Mouse (Mus musculus): ENCODE measurements around the gene Cox4i2. TPM values are rescaled to one million over a fixed set of nuclear protein-coding genes. Genes with fewer than 3 reads are reported as not detected.

Gene Cox4i2
- polyA plus RNA-seq, 1 experiment: 0.32 TPM

GRCm38 (mm10) chr2:152788892-152789421 lies 35.0 kb downstream of the Cox4i2 start:
- Histone ChIP-seq H3K4me3 (ENCODE audit: control insufficient read depth, low read depth, low read length) (no peak overlapping the region), H3K27ac (ENCODE audit: control insufficient read depth, insufficient read depth, low read depth, low read length) (peak overlapping the region; percentile 56; the same call in 1 of the 2 replicates), H3K36me3 (ENCODE audit: control insufficient read depth, insufficient read depth, low read length) (peaks cover 1% of the 10 kb centered on the region; the same call in 1 of the 2 replicates), H3K27me3 (ENCODE audit: control insufficient read depth, insufficient read depth, low read length) (no peaks in the 10 kb centered on the region), H3K4me1 (ENCODE audit: control insufficient read depth, insufficient read depth, low read length) (peaks cover 6% of the 10 kb centered on the region)
- TF ChIP-seq CTCF (IDR thresholded peaks at IDR 0.05; ENCODE audit: control insufficient read depth, insufficient read depth, insufficient replicate concordance, low read depth, low read length): no peak
- 0 out of 2 replicates have a peak, but pooled peaks have one; percentile 25 for TF ChIP-seq POLR2A (IDR thresholded peaks at IDR 0.05; ENCODE audit: control insufficient read depth, low read depth, low read length)

GRCm38 (mm10) chr2:152789591-152789999 lies 35.6 kb downstream of the Cox4i2 start:
- no peak for TF ChIP-seq CTCF (IDR thresholded peaks at IDR 0.05; ENCODE audit: control insufficient read depth, insufficient read depth, insufficient replicate concordance, low read depth, low read length)
- TF ChIP-seq POLR2A (IDR thresholded peaks at IDR 0.05; ENCODE audit: control insufficient read depth, low read depth, low read length): no peak
- peak overlapping the region; percentile 56; the same call in 1 of the 2 replicates for H3K27ac ChIP-seq (ENCODE audit: control insufficient read depth, insufficient read depth, low read depth, low read length)

GRCm38 (mm10) chr2:152792461-152792860 lies 38.5 kb downstream of the Cox4i2 start:
- peaks cover 1% of the 10 kb centered on the region; the same call in 1 of the 2 replicates for H3K36me3 ChIP-seq (ENCODE audit: control insufficient read depth, insufficient read depth, low read length)
- no peak overlapping the region for H3K4me3 ChIP-seq (ENCODE audit: control insufficient read depth, low read depth, low read length)
- no peaks in the 10 kb centered on the region for H3K27me3 ChIP-seq (ENCODE audit: control insufficient read depth, insufficient read depth, low read length)
- H3K4me1 ChIP-seq (ENCODE audit: control insufficient read depth, insufficient read depth, low read length): peaks cover 2% of the 10 kb centered on the region; the same call in 1 of the 2 replicates
- peak overlapping the region; percentile 39 for H3K27ac ChIP-seq (ENCODE audit: control insufficient read depth, insufficient read depth, low read depth, low read length)
- TF ChIP-seq POLR2A (IDR thresholded peaks at IDR 0.05; ENCODE audit: control insufficient read depth, low read depth, low read length) (no peak), CTCF (IDR thresholded peaks at IDR 0.05; ENCODE audit: control insufficient read depth, insufficient read depth, insufficient replicate concordance, low read depth, low read length) (no peak)

More at GRCm38 (mm10) chr2:152789591-152789999, 35.6 kb downstream of the Cox4i2 start:
- Histone ChIP-seq H3K27me3 (ENCODE audit: control insufficient read depth, insufficient read depth, low read length) (no peaks in the 10 kb centered on the region), H3K4me1 (ENCODE audit: control insufficient read depth, insufficient read depth, low read length) (peaks cover 6% of the 10 kb centered on the region), H3K4me3 (ENCODE audit: control insufficient read depth, low read depth, low read length) (no peak overlapping the region), H3K36me3 (ENCODE audit: control insufficient read depth, insufficient read depth, low read length) (peaks cover 1% of the 10 kb centered on the region; the same call in 1 of the 2 replicates)

GRCm38 (mm10) chr2:152793381-152793780 lies 39.4 kb downstream of the Cox4i2 start:
- no peak overlapping the region for H3K4me3 ChIP-seq (ENCODE audit: control insufficient read depth, low read depth, low read length)
- H3K27ac ChIP-seq (ENCODE audit: control insufficient read depth, insufficient read depth, low read depth, low read length): no peak overlapping the region
- TF ChIP-seq POLR2A (IDR thresholded peaks at IDR 0.05; ENCODE audit: control insufficient read depth, low read depth, low read length) (no peak), CTCF (IDR thresholded peaks at IDR 0.05; ENCODE audit: control insufficient read depth, insufficient read depth, insufficient replicate concordance, low read depth, low read length) (no peak)
- H3K36me3 ChIP-seq (ENCODE audit: control insufficient read depth, insufficient read depth, low read length): peaks cover 1% of the 10 kb centered on the region; the same call in 1 of the 2 replicates
- peaks cover 2% of the 10 kb centered on the region; the same call in 1 of the 2 replicates for H3K4me1 ChIP-seq (ENCODE audit: control insufficient read depth, insufficient read depth, low read length)
- H3K27me3 ChIP-seq (ENCODE audit: control insufficient read depth, insufficient read depth, low read length): no peaks in the 10 kb centered on the region

GRCm38 (mm10) chr2:152794281-152794827 lies 40.4 kb downstream of the Cox4i2 start:
- Histone ChIP-seq H3K4me1 (ENCODE audit: control insufficient read depth, insufficient read depth, low read length) (no peaks in the 10 kb centered on the region; the same call in 1 of the 2 replicates), H3K4me3 (ENCODE audit: control insufficient read depth, low read depth, low read length) (no peak overlapping the region), H3K36me3 (ENCODE audit: control insufficient read depth, insufficient read depth, low read length) (peaks cover 1% of the 10 kb centered on the region; the same call in 1 of the 2 replicates), H3K27me3 (ENCODE audit: control insufficient read depth, insufficient read depth, low read length) (no peaks in the 10 kb centered on the region), H3K27ac (ENCODE audit: control insufficient read depth, insufficient read depth, low read depth, low read length) (no peak overlapping the region)
- TF ChIP-seq POLR2A (IDR thresholded peaks at IDR 0.05; ENCODE audit: control insufficient read depth, low read depth, low read length) (no peak), CTCF (IDR thresholded peaks at IDR 0.05; ENCODE audit: control insufficient read depth, insufficient read depth, insufficient replicate concordance, low read depth, low read length) (no peak)

- Histone ChIP-seq H3K27me3 (ENCODE audit: control insufficient read depth, insufficient read depth, low read length) (no peaks in the 10 kb centered on the region), H3K27ac (ENCODE audit: control insufficient read depth, insufficient read depth, low read depth, low read length) (no peak overlapping the region), H3K36me3 (ENCODE audit: control insufficient read depth, insufficient read depth, low read length) (no peaks in the 10 kb centered on the region), H3K4me1 (ENCODE audit: control insufficient read depth, insufficient read depth, low read length) (no peaks in the 10 kb centered on the region; the same call in 1 of the 2 replicates), H3K4me3 (ENCODE audit: control insufficient read depth, low read depth, low read length) (no peak overlapping the region)
- no peak for TF ChIP-seq CTCF (IDR thresholded peaks at IDR 0.05; ENCODE audit: control insufficient read depth, insufficient read depth, insufficient replicate concordance, low read depth, low read length)
- no peak for TF ChIP-seq POLR2A (IDR thresholded peaks at IDR 0.05; ENCODE audit: control insufficient read depth, low read depth, low read length)
Measured at GRCm38 (mm10) chr2:152797589-152797988, 43.6 kb downstream of the Cox4i2 start.

- Histone ChIP-seq H3K27me3 (ENCODE audit: control insufficient read depth, insufficient read depth, low read length) (no peaks in the 10 kb centered on the region), H3K36me3 (ENCODE audit: control insufficient read depth, insufficient read depth, low read length) (no peaks in the 10 kb centered on the region), H3K4me1 (ENCODE audit: control insufficient read depth, insufficient read depth, low read length) (no peaks in the 10 kb centered on the region), H3K4me3 (ENCODE audit: control insufficient read depth, low read depth, low read length) (no peak overlapping the region), H3K27ac (ENCODE audit: control insufficient read depth, insufficient read depth, low read depth, low read length) (no peak overlapping the region)
- TF ChIP-seq POLR2A (IDR thresholded peaks at IDR 0.05; ENCODE audit: control insufficient read depth, low read depth, low read length) (no peak), CTCF (IDR thresholded peaks at IDR 0.05; ENCODE audit: control insufficient read depth, insufficient read depth, insufficient replicate concordance, low read depth, low read length) (no peak)
Measured at GRCm38 (mm10) chr2:152799954-152800761, 46.2 kb downstream of the Cox4i2 start.
